Mouse (Mus musculus) brain, embryonic 14.5 days (tissue): ENCODE results near the gene Nelfe.
"Not testable (repeated sequence)": the region's sequence is repeated elsewhere in the genome, so short reads cannot be mapped to it uniquely, and the experiment has no call there.

Experiments used
- CTCF ChIP-seq: fragments of 200-500 bp; IDR thresholded peaks from 2 replicates; pipeline ENCODE4 v1.5.1; 2012; ENCODE audit warnings: inconsistent platforms, mild to moderate bottlenecking, moderate library complexity, borderline replicate concordance; ENCODE audit not compliant: insufficient read depth, insufficient read length; ENCODE audit errors: extremely low read depth
- POLR2A ChIP-seq: fragments of 200-500 bp; IDR thresholded peaks from 2 replicates; pipeline ENCODE4 v1.6.1; 2012; ENCODE audit warnings: mild to moderate bottlenecking, inconsistent platforms, borderline replicate concordance; ENCODE audit not compliant: poor library complexity, insufficient read depth, insufficient read length, severe bottlenecking; ENCODE audit errors: extremely low read depth

DNA sequence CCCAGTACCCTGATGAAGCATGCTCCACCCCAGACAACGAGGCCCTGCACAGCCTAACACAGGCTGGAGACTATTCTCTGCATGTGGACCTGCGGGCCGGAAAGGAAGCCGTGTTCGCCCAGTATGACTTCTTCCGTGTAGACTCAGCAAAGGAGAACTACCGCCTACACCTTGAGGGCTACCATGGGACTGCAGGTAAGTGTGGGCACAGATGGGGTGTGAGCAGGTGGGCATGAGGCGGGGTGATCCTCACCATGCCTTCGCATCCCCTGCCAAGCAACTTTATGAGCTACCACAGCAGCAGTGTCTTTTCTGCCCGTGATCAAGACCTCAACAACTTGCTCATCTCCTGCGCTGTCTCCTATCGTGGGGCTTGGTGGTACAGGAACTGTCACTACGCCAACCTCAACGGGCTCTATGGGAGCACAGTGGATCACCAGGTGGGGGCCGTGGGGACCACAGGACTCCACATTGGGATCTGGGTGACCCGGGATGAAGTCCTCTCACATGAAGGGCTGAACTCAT lies 49.3 kb upstream of the Nelfe start:
- TF ChIP-seq CTCF, POLR2A: not testable (repeated sequence)
